Mouse (Mus musculus): Measurements from ENCODE around the gene Arhgap24.

Gene Arhgap24

GRCm38 (mm10) chr5:102578431-102578830, 97.2 kb downstream of the Arhgap24 start:
- no peak for DNase-seq (ENCODE audit: low spot score)

DNA sequence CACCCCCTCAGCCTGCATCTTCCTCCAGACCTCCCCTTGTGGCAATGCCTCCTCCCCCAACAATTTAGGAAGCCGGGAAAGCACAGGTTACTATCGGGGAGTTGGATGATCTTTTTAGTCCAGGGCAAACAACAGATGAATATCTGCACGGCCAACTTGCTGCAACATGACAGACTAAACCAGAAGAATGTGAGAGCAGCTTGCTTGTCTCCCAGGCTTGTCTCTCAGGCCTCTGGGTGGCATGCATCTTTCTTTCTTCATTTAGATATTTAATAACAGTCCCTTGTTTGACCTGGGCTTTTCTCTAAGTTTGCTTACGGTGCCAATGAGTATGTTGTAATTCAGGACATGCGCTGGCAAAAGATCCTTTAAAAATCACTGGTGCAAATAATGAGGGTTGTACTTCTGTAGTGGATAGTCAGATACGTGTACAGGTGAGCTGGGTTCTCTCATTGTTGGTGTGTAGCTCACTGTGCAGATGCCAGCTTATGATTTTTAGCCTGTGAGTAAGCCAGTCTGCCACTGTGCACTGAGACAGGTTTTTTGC, 101.7 kb downstream of the Arhgap24 start:
- DNase-seq (ENCODE audit: low spot score), result no peak

DNA sequence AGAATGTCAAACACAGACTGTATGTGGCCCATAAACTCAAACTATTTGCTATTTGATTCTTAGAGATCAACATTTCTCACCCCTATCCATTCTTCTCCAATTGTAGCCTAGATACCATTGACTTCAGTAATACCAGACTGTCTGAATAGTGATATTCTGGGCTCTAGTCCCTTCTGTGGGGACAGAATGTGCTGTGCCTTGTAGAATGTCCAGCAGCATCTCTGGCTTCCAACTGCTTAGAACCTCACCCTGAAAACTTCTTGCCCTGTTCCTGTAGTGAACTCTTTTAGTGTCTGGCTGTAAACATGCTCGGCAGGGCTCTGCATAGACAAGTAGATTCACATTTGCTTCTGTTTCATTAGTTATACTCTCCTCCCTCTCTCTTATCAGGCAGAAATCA, 110.2 kb downstream of the Arhgap24 start:
- DNase-seq (ENCODE audit: low spot score), result no peak

DNA sequence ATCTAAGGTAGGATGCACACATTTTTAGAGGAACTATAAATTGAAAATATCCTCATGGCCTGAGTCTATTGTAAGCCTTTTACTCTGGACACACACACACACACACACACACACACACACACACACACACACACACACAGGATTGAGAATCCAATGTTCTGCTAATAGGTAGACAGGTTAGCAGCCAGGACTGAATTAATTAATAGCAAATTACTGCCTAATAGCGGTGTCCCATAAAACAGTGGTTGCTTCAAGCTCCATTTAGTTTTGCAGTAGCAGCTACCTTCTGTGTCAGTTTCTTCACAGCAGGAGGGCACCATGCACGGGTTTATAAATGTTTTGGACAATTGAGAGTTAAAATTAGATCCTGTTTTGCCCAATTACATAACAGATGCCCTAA, 111.9 kb downstream of the Arhgap24 start:
- no peak for DNase-seq (ENCODE audit: low spot score)

DNA sequence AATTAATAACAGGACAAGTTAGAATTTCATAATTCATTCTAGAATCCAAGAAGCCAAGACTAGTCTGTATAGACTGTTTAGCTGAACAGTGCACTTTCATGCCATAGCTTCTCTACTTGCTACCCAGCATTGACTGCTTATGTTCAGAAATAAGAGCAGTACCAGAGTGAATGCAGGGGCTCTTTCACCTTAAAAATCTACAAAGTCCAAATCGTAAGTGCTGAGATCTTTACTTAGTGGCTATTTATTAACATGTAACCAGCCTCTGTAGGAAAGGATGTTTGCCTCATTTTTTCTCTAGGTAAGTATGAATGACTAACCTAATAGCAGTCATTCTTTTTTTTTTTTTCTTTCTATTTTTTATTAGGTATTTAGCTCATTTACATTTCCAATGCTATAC, 117.9 kb downstream of the Arhgap24 start:
- no peak for DNase-seq (ENCODE audit: low spot score)

DNA sequence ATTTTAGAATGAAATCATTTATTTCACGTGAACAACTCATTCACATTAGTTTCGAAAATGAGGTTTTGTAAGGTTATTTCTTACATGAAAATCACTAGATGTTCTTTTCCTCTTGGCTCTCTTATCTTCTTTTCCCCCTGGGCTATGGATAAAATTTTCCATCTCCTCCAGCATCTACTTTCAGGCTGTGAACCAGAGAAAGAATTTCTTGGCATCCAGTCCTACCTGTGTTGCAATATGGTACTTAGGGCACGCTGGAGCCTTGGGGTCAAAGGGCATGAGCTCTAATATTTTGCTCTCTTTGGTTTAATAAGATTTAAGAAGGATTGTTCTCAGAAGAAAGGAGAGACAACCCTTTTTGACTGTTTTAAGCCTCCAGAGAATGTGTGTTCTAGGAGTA, 132.4 kb downstream of the Arhgap24 start:
- no peak for DNase-seq (ENCODE audit: low spot score)

GRCm38 (mm10) chr5:102614081-102614480, 132.9 kb downstream of the Arhgap24 start:
- no peak for DNase-seq (ENCODE audit: low spot score)

DNA sequence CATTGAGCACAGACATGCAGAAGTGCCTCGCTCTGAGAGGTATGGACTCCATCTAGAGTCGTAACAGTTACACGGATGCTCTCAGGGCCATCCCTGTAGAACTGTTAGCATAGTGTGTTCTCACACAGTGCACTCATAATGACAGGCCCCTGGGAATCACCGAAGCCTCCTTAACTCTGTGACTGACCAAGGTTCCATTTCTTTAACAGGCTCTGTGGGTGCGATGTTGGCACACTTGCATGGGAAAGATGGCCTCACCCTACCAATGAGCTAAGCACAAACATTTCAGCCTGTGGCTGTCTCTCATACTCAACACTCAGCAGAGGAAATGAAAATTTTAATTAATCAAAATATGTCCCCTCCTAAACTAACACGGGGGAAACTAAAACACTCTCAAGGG, 134.1 kb downstream of the Arhgap24 start:
- no peak for DNase-seq (ENCODE audit: low spot score)

DNA sequence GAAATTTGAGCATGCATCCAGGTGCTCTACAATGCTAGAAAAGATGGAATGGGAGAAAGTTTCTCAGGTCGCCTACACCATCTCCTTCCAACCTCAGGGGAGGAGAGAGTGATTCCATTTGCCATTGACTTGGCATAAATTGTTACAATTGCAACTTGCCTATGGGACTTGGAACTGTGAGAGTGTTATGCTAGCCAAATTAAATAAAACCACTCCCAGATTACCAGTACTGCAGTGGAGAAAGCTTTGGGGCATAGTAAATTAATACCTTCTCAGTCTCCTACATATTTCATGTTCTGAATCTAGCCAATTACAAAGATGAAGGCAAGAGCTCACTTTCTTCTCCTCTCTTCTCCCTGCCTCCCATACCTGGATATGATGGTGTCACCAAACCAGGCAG, 139.8 kb downstream of the Arhgap24 start:
- DNase-seq (ENCODE audit: low spot score), result no peak

- no peak for DNase-seq (ENCODE audit: low spot score)
Measured at GRCm38 (mm10) chr5:102623807-102624435, 142.7 kb downstream of the Arhgap24 start.

GRCm38 (mm10) chr5:102626671-102627070, 145.5 kb downstream of the Arhgap24 start:
- DNase-seq (ENCODE audit: low spot score), result no peak

- peak; percentile 8 for DNase-seq (ENCODE audit: low spot score)
Measured at GRCm38 (mm10) chr5:102629362-102629771, 148.2 kb downstream of the Arhgap24 start.

DNA sequence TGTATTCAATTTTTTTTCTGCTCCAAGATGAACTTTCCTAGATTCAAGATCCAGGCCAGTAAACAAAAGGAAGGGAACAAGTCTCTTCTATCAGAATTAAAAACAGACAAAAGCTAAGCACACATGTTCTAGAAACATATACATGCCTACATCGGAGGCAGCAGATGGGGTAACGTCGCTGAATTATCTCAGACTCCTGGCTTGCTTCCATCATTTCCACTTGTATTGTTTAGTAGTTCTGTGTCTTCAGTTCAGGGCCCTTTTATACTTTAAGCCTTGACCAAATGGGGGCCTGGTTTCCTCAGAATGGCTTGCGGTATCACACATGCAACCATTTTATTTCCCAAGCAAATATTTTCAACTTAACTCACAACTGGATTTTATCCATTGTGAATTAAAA, 154.4 kb downstream of the Arhgap24 start:
- DNase-seq (ENCODE audit: low spot score), result no peak

DNA sequence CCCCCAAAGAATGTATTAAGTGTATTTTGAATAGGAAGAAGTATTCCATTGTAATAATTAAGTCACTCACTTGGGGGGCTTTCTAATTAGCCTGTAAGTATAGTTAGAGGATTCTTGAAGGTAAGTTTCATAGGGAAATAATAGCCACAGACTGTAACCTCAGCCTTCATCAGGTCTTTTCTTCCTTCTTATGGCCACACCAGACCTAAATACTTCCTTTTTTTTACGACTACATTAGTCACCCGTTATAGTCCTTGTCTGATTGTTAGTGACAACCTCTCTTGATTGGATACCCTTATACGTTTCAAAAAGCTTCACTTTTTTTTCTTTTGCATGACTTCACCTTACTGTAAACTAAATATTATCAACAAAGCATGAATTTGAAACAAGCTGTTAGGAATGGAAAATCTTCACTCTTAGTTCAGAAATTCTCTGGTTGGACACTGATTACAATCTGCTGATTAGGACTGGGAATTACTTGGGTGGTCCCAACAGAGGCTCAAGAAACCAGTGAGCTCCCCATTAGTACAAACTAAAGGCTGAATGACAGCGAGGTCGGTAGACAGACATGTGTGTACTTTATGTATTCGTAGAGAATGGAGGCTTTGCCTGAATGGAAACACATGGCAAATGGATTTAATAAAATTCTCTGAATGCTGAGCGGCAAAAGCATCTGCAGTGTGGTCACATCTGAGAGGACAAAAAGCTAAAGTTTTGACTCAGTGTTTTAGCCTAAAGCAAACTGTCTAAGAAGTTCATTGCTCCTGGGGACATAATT, 158.8 kb downstream of the Arhgap24 start:
- no peak for DNase-seq (ENCODE audit: low spot score)

GRCm38 (mm10) chr5:102643364-102643763, 162.2 kb downstream of the Arhgap24 start:
- DNase-seq (ENCODE audit: low spot score), result no peak

GRCm38 (mm10) chr5:102643820-102644219, 162.6 kb downstream of the Arhgap24 start:
- DNase-seq (ENCODE audit: low spot score), result no peak

- DNase-seq (ENCODE audit: low spot score), result no peak
Measured at GRCm38 (mm10) chr5:102659061-102659460, 177.9 kb downstream of the Arhgap24 start.

- DNase-seq (ENCODE audit: low spot score), result peak; percentile 68
Measured at GRCm38 (mm10) chr5:102664988-102665726, 184.0 kb downstream of the Arhgap24 start.

- DNase-seq (ENCODE audit: low spot score), result no peak
Measured at GRCm38 (mm10) chr5:102666886-102667285, 185.7 kb downstream of the Arhgap24 start.

GRCm38 (mm10) chr5:102667754-102668575, 186.8 kb downstream of the Arhgap24 start:
- DNase-seq (ENCODE audit: low spot score), result no peak

GRCm38 (mm10) chr5:102670206-102670605, 189.0 kb downstream of the Arhgap24 start:
- DNase-seq (ENCODE audit: low spot score), result no peak

Data from embryo, embryonic 10.5 days (tissue).